Mouse (Mus musculus): ENCODE data around the gene Gmeb1.
"Not testable (repeated sequence)": the region's sequence is repeated elsewhere in the genome, so short reads cannot be mapped to it uniquely, and the experiment has no call there.

Gmeb1 gene

GRCm38 (mm10) chr4:132273166-132273565, 11.8 kb upstream of the Gmeb1 start:
- DNase-seq: no peak

DNA sequence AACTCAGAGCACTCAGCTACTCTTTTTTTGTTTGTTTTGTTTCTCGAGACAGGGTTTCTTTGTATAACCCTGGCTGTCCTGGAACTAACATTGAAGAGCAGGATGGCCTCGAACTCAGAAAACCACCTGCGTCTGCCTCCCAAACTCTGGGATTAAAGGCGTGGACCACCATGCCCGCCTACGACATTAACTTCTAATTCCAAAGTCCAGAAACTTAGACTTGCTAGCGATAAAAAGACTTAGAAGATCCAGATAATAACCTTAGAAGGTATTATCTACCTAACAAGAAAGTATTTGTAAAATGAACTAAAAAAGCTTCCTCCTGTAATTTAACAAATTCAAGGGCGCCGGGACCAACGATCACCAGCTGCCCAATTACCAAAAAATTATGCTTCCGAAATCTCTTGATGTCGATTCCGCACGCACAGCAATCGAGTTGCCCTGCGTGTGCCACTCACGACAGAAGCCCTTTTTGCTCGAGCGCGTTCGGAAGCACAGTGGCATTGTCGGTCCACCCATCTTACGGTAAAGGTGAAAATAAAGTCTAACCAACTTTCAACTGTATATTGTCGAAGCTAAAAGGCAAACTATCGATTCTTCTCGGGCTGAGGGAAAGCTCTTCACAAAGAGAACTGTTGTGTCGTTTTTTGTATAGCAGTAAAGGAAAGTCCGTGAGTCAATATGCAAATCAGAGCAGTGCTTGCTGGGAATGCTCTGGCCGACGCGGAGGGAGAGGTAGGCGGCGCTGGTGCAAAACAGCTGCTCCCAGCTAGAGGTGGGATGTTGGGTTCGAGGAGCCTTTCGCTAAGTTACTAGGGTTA, 8.5 kb upstream of the Gmeb1 start:
- DNase-seq: peak; percentile 87 to 89

DNA sequence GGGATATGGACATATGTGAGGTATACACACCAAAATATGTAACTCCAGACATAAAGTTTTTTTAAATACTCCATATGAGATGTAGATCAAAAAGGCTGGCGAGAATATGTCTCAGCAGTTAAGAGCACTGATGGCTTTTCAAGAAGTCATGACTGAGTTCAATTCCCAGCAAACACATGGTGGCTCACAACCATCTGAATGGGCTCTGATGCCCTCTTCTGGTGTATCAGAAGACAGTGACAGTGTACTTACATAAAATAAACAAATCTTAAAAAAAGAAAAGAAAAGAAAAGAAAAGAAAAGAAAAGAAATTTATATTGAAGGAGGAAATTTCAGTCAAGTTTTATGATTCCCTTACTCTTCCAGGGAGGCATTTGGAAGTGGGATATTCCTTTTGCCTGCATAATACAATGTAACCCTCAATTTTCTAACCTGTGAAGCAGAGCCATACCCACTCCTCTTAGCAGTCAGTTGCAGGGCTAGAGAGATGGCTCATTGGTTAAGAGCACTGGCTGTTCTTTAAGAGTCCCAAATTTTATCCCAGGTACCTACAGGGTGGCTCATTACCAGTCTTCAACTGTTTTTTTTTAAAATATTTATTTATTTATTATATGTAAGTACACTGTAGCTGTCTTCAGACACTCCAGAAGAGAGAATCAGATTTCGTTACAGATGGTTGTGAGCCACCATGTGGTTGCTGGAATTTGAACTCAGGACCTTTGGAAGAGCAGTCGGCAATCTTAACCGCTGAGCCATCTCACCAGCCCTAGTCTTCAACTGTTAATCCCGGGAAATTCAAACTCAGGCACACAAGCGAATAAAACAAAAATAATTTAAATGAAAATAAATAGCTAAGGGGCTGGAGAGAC, 7.7 kb upstream of the Gmeb1 start:
- peak; percentile 41 to 57 for DNase-seq

- no peak for DNase-seq
Observed at GRCm38 (mm10) chr4:132266835-132267349, 5.5 kb upstream of the Gmeb1 start.

DNA sequence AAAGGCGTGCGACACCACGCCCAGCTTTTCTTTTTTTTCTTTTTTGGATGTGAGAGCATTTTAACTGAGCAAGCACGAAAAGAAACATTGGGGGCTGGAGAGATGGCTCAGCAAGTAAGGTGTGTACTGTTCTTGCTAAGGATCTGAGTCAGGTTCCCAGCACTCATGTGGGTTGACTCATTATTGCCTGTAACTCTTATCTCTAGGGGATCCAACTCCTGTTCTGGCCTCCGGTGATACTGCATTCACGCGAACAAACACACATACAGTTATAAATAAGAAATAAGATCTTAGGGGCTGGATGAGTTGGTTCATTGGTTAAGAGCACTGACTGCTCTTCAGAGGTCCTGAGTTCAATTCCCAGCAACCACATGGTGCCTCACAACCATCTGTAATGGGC, 1.9 kb upstream of the Gmeb1 start:
- DNase-seq: no peak

- no peak for DNase-seq
Observed at GRCm38 (mm10) chr4:132262358-132262616, 885 bp upstream of the Gmeb1 start.

DNA sequence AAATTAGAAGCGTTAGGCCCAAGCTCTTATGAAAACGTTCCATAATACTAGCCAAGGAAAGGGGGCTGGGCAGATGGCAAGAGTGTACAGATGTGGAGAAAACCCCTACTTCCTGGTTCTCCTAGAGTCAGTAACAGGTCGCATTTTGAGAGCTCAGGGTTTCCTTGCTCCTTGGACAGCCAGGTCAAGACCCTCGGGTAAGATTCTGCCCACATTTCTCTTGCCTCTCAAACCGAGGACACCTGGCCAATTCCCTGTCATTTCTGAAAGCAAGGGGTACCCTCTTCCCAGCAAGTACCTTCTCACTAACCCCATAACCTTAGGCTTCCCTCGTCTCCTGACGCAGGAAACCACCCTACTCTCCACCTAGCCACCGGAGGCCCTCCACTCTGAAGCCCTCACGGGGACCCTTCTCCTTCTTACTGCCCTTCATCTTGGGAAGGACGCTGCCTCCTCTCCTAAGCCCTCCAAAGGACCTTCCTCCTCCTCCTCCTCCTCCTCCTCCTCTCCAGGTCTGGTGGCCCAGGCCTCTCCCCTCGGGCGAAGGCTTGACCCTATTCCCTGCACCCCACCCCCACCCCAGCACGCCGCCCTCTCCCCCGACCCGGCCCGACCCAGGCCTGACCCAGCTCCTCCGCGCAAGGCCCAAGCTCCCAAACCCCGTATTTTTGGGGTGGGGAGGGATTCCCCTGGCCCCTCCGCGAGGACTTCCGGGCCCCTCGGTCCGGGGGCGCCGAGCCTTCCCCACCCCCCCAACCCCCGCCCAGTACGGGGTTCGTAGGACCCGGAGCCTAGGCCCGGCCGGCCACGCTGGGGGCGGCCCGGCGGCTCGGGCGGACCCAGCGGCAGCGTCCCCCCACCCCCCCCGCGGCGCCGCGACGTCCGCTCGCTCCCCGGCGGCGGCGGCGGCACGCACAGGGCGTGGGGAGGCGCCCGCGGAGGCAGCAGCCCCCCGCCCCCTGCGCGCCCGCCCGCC, 710 bp downstream of the Gmeb1 start:
- DNase-seq: peak; percentile 62 to 68

GRCm38 (mm10) chr4:132259248-132259647, 2.2 kb downstream of the Gmeb1 start:
- DNase-seq: no peak

GRCm38 (mm10) chr4:132256384-132256783, 5.0 kb downstream of the Gmeb1 start:
- no peak for DNase-seq

GRCm38 (mm10) chr4:132254986-132255385, 6.4 kb downstream of the Gmeb1 start:
- DNase-seq: peak; percentile 39 to 43

DNA sequence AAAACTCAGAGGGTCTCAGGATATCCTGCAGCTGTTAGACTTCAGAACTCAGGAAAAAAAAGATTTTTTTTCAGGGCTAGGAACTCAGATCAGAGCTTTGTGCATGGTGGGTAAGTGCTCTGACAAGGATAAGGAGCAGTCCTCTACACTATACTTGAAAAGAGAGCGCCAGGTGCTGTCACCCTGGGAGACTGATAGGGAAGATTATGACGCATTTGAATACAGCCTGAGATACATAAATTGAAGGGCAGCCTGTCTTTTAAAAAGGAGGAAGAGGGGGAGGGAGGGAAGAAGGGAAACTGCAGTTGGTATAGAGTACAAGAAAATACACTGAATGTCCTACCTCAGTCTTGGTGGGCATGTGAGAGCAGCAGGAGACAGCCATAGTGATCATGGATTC, 7.8 kb downstream of the Gmeb1 start:
- no peak for DNase-seq

- no peak for DNase-seq
Observed at GRCm38 (mm10) chr4:132253128-132253527, 8.3 kb downstream of the Gmeb1 start.

GRCm38 (mm10) chr4:132251596-132251995, 9.8 kb downstream of the Gmeb1 start:
- peak; percentile 62 to 68 for DNase-seq

- peak; percentile 35 to 36 for DNase-seq
Observed at GRCm38 (mm10) chr4:132247451-132247997, 13.9 kb downstream of the Gmeb1 start.

- DNase-seq: no peak
Observed at GRCm38 (mm10) chr4:132245643-132246042, 15.8 kb downstream of the Gmeb1 start.

DNA sequence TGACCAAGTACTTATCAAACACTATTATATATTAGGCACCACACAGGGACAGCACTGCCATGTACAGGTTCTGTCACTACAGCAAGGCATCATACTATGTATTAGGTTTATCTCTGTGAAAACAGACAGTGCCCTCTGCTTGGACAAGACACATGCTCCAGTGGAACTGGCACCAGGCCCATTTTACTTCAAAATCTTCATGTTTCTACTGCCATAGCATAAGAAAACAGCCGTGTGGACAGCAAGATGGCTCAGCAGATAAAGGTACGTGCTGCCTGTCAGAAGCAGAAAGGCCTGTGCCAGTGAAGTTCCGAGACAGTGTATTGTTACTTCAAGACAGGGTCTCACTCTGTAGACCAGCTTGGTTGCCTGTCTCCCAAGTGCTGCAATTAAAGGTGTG, 20.2 kb downstream of the Gmeb1 start:
- DNase-seq: no peak

- DNase-seq: no peak
Observed at GRCm38 (mm10) chr4:132240367-132240766, 21.0 kb downstream of the Gmeb1 start.

GRCm38 (mm10) chr4:132238356-132238755, 23.0 kb downstream of the Gmeb1 start:
- DNase-seq: no peak

DNA sequence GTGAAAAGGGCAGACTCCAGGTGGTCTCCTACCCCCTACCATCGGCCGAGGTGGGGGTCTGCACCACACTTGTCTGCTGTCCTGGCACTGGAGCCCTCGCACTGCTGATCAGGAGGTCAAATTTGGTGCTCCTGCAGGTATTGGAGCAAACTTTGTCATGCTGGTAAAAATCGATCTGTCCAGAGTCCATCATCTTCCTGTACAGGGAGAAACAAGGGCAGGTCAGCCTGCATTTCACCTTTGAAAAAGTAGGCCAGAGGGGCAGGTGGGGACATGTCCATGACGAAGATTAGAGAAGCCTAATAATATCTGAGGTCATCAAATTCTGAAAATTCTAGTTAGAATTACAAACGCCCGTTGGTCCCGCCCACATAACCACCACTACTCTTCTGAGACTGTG, 26.7 kb downstream of the Gmeb1 start:
- DNase-seq: no peak

- DNase-seq: no peak
Observed at GRCm38 (mm10) chr4:132230422-132230821, 31.0 kb downstream of the Gmeb1 start.

GRCm38 (mm10) chr4:132222001-132222400, 39.4 kb downstream of the Gmeb1 start:
- DNase-seq: not testable (repeated sequence)

- DNase-seq: not testable (repeated sequence)
Observed at GRCm38 (mm10) chr4:132218439-132218838, 43.0 kb downstream of the Gmeb1 start.

Measured in B cell, adult 2 months (primary cell).